Mouse (Mus musculus) midbrain, embryonic 15.5 days (tissue): Measurements from ENCODE around the gene Sfxn5. TPM values are rescaled to one million over a fixed set of nuclear protein-coding genes. Genes with fewer than 3 reads are reported as not detected.

Experiments
- ATAC-seq: fragments of 200-750 bp; cut with Nextera tagmentation; replicated peaks from 2 replicates; pipeline ENCODE4 v1.8.0; 2017; ENCODE audit warnings: moderate TSS enrichment
- H3K27ac ChIP-seq: fragments of 300-500 bp; sonication (generic); 2 replicates; pipeline ENCODE4 v1.5.1; 2015; ENCODE audit warnings: mild to moderate bottlenecking, inconsistent platforms
- H3K27me3 ChIP-seq: fragments of 300-500 bp; sonication (generic); replicated peaks from 2 replicates; pipeline ENCODE4 v1.6.1; 2015; ENCODE audit warnings: inconsistent platforms
- H3K36me3 ChIP-seq: fragments of 300-500 bp; sonication (generic); replicated peaks from 2 replicates; pipeline ENCODE4 v1.6.1; 2015; ENCODE audit warnings: inconsistent platforms
- H3K4me1 ChIP-seq: fragments of 300-500 bp; sonication (generic); 2 replicates; pipeline ENCODE4 v1.6.1; 2015; ENCODE audit warnings: inconsistent platforms
- H3K4me2 ChIP-seq: fragments of 300-500 bp; sonication (generic); 2 replicates; pipeline ENCODE4 v1.6.1; 2015; ENCODE audit warnings: inconsistent platforms, mild to moderate bottlenecking, moderate library complexity
- H3K4me3 ChIP-seq: fragments of 300-500 bp; sonication (generic); 2 replicates; pipeline ENCODE4 v1.5.1; 2015; ENCODE audit warnings: mild to moderate bottlenecking, inconsistent platforms
- H3K9ac ChIP-seq: fragments of 300-500 bp; sonication (generic); 2 replicates; pipeline ENCODE4 v1.6.1; 2015; ENCODE audit warnings: mild to moderate bottlenecking, inconsistent platforms
- H3K9me3 ChIP-seq: fragments of 300-500 bp; sonication (generic); 2 replicates; pipeline ENCODE4 v1.6.1; 2016; ENCODE audit warnings: inconsistent platforms
- WGBS: fragments of 180-500 bp; shearing (Covaris S2); methylation state at CpG from one replicate; pipeline ENCODE4 v1.1.7; 2015; ENCODE audit warnings: mixed read lengths; 5-methylcytosine and 5-hydroxymethylcytosine counted together
- polyA plus RNA-seq: library from polyadenylated mRNA; unstranded; fragments of >200 nt; fragmentation: Nextera tagmentation; extraction: Ambion mirVana; gene quantifications from 2 replicates; pipeline ENCODE4 v1.2.1, GENCODE M21; 2015

Gene Sfxn5
- 26.0 and 29.5 TPM in 2 replicates for polyA plus RNA-seq

DNA sequence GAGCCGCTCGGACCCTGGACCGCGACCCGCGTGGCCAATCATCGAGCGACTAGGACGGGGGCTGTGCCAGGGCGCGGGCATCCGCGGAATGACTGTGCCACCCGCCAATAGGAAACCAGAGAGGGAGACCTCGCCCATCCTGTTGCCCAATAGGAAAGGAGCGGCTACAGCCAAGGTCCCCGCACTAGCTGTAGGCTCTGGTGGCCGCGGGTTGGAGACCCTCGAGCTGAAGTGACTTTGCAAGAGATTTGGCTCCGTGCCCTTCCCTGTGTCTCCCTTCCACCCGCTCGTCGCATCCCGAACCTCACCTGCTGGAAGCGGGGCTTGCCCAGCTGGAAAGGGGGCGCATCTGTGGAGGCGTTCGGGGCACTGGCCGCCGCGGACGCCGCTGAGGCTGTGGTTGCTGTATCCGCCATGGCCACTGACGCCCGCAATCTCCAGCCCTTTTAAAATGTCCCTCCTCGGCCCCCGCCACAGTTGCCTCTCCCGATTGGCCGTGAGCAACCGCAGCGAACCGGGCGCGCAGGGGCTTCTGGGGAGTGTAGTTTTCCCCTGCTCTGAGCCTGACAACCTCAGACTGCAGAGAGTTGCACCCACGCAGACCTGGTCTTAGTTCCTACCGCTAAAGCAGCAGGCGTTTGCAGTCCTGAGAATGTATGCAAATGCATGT is at the start of gene Sfxn5:
Gene Sfxn5 (minus strand): TSS at position 423 of the 670 bp plus-strand sequence.
- H3K4me1 ChIP-seq = peaks cover 15% of the 10 kb centered on the region
- no peaks in the 10 kb centered on the region for H3K9me3 ChIP-seq
- peak within 1 kb of the TSS; percentile 63 for H3K9ac ChIP-seq
- no peaks in the 10 kb centered on the region for H3K36me3 ChIP-seq
- H3K4me3 ChIP-seq = peak within 1 kb of the TSS; percentile 60
- peak within 1 kb of the TSS; percentile 98 for H3K4me2 ChIP-seq
- under 1% methylated on average over 49 of the region's 49 CpGs for WGBS
- H3K27me3 ChIP-seq = peaks cover 3% of the 10 kb centered on the region; the same call in 1 of the 2 replicates
- peak; percentile 97 for ATAC-seq
- peak within 1 kb of the TSS; percentile 92 for H3K27ac ChIP-seq

DNA sequence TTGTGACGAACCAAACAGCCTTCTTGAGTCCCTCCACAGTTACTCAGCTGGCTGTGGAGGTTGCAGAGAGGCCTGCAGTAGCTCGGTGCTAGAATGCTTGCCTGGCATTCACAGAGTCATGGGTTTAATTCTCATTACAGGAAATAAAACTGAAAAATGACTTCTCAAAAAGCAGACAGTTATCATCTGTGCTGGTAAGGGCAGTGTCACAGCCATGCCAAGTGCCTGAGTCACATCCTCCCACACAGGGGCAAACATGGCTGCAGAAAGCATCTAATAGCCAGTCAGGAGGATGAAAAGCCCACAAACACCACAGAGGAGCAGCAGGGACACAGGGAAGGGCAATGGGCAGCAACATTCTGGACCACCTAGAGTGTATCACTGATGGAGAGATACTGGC is 49.6 kb upstream of the Sfxn5 start:
- 88% methylated on average over 2 of the region's 2 CpGs for WGBS
- Histone ChIP-seq H3K4me1 (peaks cover 3% of the 10 kb centered on the region; the same call in 1 of the 2 replicates), H3K27ac (no peak overlapping the region), H3K36me3 (no peaks in the 10 kb centered on the region), H3K4me2 (no peak overlapping the region), H3K9ac (no peak overlapping the region), H3K4me3 (no peak overlapping the region), H3K9me3 (no peaks in the 10 kb centered on the region), H3K27me3 (no peaks in the 10 kb centered on the region; the same call in 1 of the 2 replicates)
- ATAC-seq = no peak

DNA sequence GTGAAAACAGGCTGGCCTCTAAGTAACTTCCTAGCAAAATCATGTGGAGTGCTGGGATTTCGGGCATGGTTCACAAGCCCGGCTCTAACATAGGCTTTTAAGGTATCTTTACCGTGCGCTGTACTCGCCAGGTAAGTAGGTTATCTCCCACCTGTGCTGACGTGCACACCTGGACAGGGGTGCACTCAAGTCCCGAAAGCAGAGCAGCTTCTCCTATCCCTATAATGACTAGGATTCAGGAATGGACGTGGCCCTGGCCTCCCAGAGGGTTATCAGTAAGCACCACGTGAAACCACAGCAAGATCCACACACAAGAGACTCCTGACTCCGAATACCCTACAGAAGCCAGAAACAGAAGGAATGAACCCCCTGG is 48.4 kb upstream of the Sfxn5 start:
- Histone ChIP-seq H3K9ac (no peak overlapping the region), H3K27me3 (no peaks in the 10 kb centered on the region; the same call in 1 of the 2 replicates), H3K4me2 (no peak overlapping the region), H3K9me3 (no peaks in the 10 kb centered on the region), H3K27ac (no peak overlapping the region), H3K36me3 (no peaks in the 10 kb centered on the region), H3K4me3 (no peak overlapping the region), H3K4me1 (peaks cover 3% of the 10 kb centered on the region; the same call in 1 of the 2 replicates)
- WGBS = 85% methylated on average over 10 of the region's 10 CpGs
- ATAC-seq = no peak

DNA sequence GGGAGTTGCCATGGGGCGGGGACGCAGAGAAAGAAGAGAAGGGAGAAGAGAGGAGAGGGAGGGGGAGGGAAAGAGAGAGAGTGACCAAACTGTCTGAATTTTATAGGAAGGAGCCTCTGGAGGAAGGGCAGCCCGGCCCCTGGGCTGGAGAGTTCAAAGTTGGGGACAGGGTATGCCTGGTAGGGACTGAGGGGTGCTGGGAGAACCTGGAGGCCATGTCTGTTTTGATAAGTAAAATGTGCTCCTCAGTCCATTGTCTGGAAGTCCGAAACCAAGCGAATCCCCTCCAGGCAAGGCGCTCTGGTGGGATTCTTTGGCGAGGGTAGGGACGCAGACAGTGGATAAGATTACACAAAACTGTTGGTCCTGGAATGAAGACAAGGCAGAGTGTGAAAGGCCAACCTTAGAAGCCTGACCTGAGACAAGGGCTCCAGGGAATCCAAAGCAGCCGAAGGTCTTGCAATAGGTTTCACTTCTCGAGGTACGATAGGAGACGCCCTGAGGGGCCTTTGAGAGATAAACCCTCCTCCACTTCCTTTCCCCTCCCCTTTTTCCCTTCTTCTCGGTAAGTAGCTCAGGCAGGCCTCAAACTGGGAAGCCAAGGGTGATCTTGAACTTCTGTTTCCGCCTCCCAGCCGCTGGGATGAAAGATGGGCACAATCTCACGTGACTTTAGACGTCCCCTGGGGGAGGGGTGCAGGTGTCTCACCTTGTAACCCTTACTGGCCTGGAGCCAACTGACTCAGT is 47.9 kb upstream of the Sfxn5 start:
- no peaks in the 10 kb centered on the region for H3K9me3 ChIP-seq
- H3K27me3 ChIP-seq = no peaks in the 10 kb centered on the region
- ATAC-seq = peak; percentile 50; the same call in 1 of the 2 replicates
- 19% methylated on average over 17 of the region's 17 CpGs for WGBS
- no peak overlapping the region for H3K27ac ChIP-seq
- peaks cover 3% of the 10 kb centered on the region; the same call in 1 of the 2 replicates for H3K4me1 ChIP-seq
- H3K9ac ChIP-seq = no peak overlapping the region
- peak overlapping the region; percentile 21; the same call in 1 of the 2 replicates for H3K4me2 ChIP-seq
- H3K36me3 ChIP-seq = no peaks in the 10 kb centered on the region
- no peak overlapping the region for H3K4me3 ChIP-seq

DNA sequence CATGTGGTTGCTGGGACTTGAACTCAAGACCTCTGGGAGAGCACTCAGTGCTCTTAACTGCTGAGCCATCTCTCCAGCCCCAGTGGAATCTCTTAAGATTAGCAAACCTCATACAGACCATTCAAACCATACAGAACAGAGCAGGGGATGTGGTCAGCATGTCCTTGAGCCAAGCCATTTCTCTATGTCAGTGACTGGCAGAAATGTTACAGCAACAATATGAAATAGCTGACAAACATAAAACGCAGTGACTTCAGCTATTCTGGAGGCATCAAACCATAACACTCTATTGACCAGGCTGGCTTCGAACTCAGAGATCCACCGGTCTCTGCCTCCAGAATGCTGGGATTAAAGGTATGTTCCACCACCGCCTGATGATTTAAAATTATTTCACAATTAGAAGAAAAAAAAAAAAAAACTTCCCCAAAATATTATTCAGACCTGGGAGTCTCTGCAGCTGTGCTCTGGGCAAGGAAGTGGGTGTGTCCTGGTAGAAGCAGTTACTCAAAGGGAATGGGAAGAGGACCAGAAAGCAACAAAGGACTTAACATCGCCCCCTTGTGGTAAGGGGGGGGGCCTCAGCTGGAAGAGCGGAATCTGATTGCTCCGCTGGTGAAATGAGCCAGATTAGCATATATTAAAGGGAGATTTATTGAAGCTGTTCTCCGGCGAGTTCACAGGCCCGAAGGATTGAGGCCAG is 47.1 kb upstream of the Sfxn5 start:
- Histone ChIP-seq H3K27me3 (no peaks in the 10 kb centered on the region; the same call in 1 of the 2 replicates), H3K9ac (no peak overlapping the region), H3K9me3 (no peaks in the 10 kb centered on the region), H3K4me3 (no peak overlapping the region), H3K36me3 (no peaks in the 10 kb centered on the region), H3K4me2 (peak overlapping the region; percentile 21; the same call in 1 of the 2 replicates), H3K4me1 (peaks cover 3% of the 10 kb centered on the region; the same call in 1 of the 2 replicates), H3K27ac (no peak overlapping the region)
- WGBS = 25% methylated on average over 10 of the region's 10 CpGs
- ATAC-seq = peak; percentile 85

DNA sequence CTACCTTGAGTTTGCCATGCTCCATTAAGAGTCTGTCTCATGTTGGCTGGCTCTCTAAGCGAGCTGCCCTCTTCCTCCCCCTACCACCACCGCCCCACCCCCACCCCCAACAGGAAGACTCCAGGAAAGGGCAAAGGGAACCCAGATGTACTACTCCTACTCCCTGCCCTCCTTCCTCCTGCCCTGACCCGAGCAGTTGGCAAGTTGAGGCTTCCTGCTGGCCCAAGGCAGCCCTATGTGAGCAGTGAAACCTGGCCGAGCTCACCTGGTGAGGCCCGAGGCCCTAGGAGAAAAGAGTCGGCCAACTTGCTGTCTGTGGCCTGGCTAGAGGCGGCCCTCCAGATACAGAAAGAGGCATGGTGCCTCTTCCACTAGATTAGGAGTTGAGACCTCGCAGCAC is 45.4 kb upstream of the Sfxn5 start:
- H3K27ac ChIP-seq = no peak overlapping the region
- WGBS = 66% methylated on average over 8 of the region's 8 CpGs
- ATAC-seq = no peak
- no peaks in the 10 kb centered on the region; the same call in 1 of the 2 replicates for H3K27me3 ChIP-seq
- no peak overlapping the region for H3K9ac ChIP-seq
- no peaks in the 10 kb centered on the region for H3K36me3 ChIP-seq
- no peak overlapping the region for H3K4me2 ChIP-seq
- no peaks in the 10 kb centered on the region for H3K9me3 ChIP-seq
- H3K4me3 ChIP-seq = no peak overlapping the region
- H3K4me1 ChIP-seq = peaks cover 7% of the 10 kb centered on the region

DNA sequence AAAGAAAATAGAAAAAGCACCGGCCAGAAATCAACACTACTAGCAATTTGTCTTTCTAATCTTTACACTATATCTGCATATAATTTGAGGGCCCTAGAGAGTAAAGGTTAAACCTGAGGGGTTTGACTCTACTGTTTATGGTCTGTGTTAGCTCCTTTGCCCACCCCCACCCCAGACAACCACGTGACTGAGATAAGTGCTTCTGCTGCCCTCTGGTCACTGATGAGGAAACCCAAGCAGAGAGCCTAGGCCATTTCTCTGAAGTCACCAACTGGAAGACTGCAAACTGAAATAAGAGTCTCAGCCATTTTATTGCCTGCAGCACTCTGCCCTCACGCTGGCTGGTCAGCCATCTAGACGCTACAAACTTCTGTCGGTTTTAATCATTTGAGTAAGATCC is 44.7 kb upstream of the Sfxn5 start:
- H3K4me2 ChIP-seq = no peak overlapping the region
- no peak overlapping the region for H3K4me3 ChIP-seq
- no peaks in the 10 kb centered on the region for H3K9me3 ChIP-seq
- no peaks in the 10 kb centered on the region; the same call in 1 of the 2 replicates for H3K27me3 ChIP-seq
- WGBS = 55% methylated on average over 5 of the region's 5 CpGs
- H3K27ac ChIP-seq = no peak overlapping the region
- no peaks in the 10 kb centered on the region for H3K36me3 ChIP-seq
- peaks cover 15% of the 10 kb centered on the region for H3K4me1 ChIP-seq
- no peak overlapping the region for H3K9ac ChIP-seq
- ATAC-seq = no peak

DNA sequence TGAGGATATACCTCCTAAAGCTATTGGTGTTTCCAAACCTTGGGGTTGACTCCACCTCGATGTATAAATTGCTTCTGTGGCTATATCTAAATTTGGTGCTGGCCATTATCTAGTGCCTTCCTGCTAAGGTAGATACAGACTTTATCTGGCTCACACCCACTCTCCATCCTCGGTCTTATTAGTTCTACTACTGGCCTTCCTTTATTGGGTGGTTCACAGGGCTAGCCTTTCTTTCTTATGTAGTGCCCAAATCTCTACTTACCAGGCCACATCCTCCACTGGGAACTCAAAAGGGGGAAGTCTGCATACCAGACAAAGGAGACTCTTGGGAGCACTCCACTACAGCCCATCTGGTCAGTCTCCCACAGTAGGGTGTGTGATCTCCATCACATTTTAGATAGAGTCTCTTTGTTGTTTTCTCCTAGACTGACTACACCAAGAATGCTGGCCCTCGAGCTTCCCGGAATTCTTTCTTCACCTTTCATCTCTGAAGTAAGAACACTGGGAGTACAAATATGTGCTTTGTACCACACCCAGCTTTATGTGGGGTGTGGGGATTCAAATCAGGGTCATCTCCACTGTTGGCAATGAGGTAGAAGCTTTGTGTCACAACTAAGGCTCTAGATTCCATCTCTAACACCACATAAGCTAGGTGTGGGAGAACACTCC is 44.0 kb upstream of the Sfxn5 start:
- no peaks in the 10 kb centered on the region; the same call in 1 of the 2 replicates for H3K27me3 ChIP-seq
- no peaks in the 10 kb centered on the region for H3K9me3 ChIP-seq
- 77% methylated on average over 4 of the region's 4 CpGs for WGBS
- H3K4me2 ChIP-seq = no peak overlapping the region
- no peak overlapping the region for H3K4me3 ChIP-seq
- no peaks in the 10 kb centered on the region for H3K36me3 ChIP-seq
- no peak overlapping the region for H3K27ac ChIP-seq
- H3K9ac ChIP-seq = no peak overlapping the region
- no peak for ATAC-seq
- H3K4me1 ChIP-seq = peaks cover 22% of the 10 kb centered on the region

DNA sequence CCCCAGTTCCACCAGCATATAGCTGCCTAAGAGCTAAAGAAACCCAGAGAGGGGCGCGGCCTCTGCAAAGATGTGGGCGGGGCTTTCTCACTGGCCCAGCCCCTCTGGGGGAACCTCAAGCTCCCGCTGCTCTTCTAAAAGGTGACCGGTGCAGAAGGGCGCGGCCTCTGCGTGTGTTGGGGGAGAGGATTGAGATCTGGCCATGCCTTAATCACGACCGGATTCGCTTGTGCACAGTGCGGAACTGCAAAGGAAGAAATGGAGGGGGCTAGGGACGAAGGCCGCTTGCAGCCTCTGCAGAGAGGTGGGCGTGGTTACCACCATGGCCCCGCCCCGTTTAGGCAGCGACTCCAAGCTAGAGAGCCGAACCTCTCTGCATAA is 41.5 kb upstream of the Sfxn5 start:
- peak; percentile 95 for ATAC-seq
- Histone ChIP-seq H3K36me3 (no peaks in the 10 kb centered on the region), H3K4me3 (peak overlapping the region; percentile 88), H3K27me3 (no peaks in the 10 kb centered on the region; the same call in 1 of the 2 replicates), H3K27ac (peak overlapping the region; percentile 83), H3K9ac (peak overlapping the region; percentile 86), H3K4me1 (peaks cover 28% of the 10 kb centered on the region), H3K4me2 (peak overlapping the region; percentile 85), H3K9me3 (no peaks in the 10 kb centered on the region)
- under 1% methylated on average over 19 of the region's 19 CpGs for WGBS

DNA sequence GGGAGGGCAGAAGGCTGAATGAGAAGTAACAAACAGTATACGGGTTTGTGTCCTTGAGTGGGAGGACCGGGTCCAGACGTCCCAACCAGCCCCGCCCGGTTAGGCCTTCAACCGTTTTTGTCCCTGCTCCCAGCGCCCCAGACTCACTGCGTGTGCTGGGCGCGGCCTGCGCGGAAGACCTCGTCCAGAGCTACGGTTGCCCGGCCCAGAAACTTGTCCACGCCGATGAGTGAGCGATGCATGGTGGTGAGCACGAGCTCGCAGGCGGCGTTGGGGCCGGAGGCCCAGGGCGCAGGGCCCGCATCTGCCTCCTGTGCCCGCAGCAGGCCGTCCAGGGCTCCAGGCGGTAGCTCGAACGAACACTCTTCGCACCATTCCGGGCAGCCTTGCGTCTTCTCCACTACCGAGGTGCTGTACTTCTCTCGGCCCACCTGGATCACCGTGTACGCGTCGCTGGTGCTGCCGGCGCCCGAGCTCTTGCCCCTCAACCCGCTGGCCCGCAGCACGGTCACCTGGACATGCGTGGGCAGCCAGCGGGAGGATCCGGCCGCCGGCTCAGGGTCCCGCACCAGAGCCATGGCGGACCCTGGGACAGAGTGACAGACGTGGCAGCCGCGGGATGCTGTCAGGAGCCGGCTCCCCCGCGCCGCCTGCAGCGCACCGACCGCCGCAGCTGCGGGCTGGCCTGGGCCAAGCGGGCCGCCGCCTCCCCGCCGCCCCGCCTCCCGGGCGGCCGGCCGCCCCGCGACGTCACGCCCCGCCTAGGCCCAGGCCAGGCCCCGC is 40.9 kb upstream of the Sfxn5 start, which contains the start of gene Rab11fip5:
Gene Rab11fip5 (minus strand): TSS at position 684 of the 783 bp plus-strand sequence.
- H3K36me3 ChIP-seq = no peaks in the 10 kb centered on the region
- peak within 1 kb of the TSS; percentile 88 for H3K4me3 ChIP-seq
- peak within 1 kb of the TSS; percentile 86 for H3K9ac ChIP-seq
- no peaks in the 10 kb centered on the region for H3K9me3 ChIP-seq
- peak within 1 kb of the TSS; percentile 83 for H3K27ac ChIP-seq
- H3K4me1 ChIP-seq = peaks cover 28% of the 10 kb centered on the region
- H3K27me3 ChIP-seq = no peaks in the 10 kb centered on the region; the same call in 1 of the 2 replicates
- peak; percentile 97 for ATAC-seq
- WGBS = under 1% methylated on average over 80 of the region's 80 CpGs
- H3K4me2 ChIP-seq = peak within 1 kb of the TSS; percentile 85
